Mouse (Mus musculus): ENCODE results near the gene Tdrd6.

Tdrd6 gene

GRCm38 (mm10) chr17:43611586-43611985 lies 18.5 kb downstream of the Tdrd6 start:
- DNase-seq = peak; percentile 47

GRCm38 (mm10) chr17:43606704-43607103 lies 23.4 kb downstream of the Tdrd6 start:
- DNase-seq = peak; percentile 78

- no peak for DNase-seq
Observed at GRCm38 (mm10) chr17:43598706-43599105, 31.4 kb downstream of the Tdrd6 start.

GRCm38 (mm10) chr17:43597742-43598141 lies 32.4 kb downstream of the Tdrd6 start:
- no peak for DNase-seq

- DNase-seq = no peak
Observed at GRCm38 (mm10) chr17:43592296-43593291, 37.5 kb downstream of the Tdrd6 start.

GRCm38 (mm10) chr17:43590531-43590930 lies 39.6 kb downstream of the Tdrd6 start:
- no peak for DNase-seq

GRCm38 (mm10) chr17:43589750-43590149 lies 40.3 kb downstream of the Tdrd6 start:
- no peak for DNase-seq

- no peak for DNase-seq
Observed at GRCm38 (mm10) chr17:43587278-43587677, 42.8 kb downstream of the Tdrd6 start.

- DNase-seq = no peak
Observed at GRCm38 (mm10) chr17:43584771-43585170, 45.3 kb downstream of the Tdrd6 start.

GRCm38 (mm10) chr17:43581012-43581467 lies 49.1 kb downstream of the Tdrd6 start:
- DNase-seq = peak; percentile 50

- no peak for DNase-seq
Observed at GRCm38 (mm10) chr17:43580456-43580855, 49.6 kb downstream of the Tdrd6 start.

GRCm38 (mm10) chr17:43573624-43574073 lies 56.5 kb downstream of the Tdrd6 start:
- DNase-seq = no peak

- no peak for DNase-seq
Observed at GRCm38 (mm10) chr17:43569287-43569686, 60.8 kb downstream of the Tdrd6 start.

- DNase-seq = peak; percentile 57
Observed at GRCm38 (mm10) chr17:43567992-43568888, 61.9 kb downstream of the Tdrd6 start, which contains the start of gene Pla2g7. TSS of gene Pla2g7 (plus strand) at chr17:43568098.

- DNase-seq = no peak
Observed at GRCm38 (mm10) chr17:43567593-43567991, 62.5 kb downstream of the Tdrd6 start.

Data from kidney, postnatal 14 days (tissue).